Mouse (Mus musculus) forebrain, embryonic 16.5 days (tissue): Measurements from ENCODE around the gene Ciapin1. TPM values are rescaled to one million over a fixed set of nuclear protein-coding genes. Genes with fewer than 3 reads are reported as not detected.
"Not testable (repeated sequence)": the region's sequence is repeated elsewhere in the genome, so short reads cannot be mapped to it uniquely, and the experiment has no call there.

Experiments used
- ATAC-seq: fragments of 200-750 bp; cut with Nextera tagmentation; 2 replicates; pipeline ENCODE4 v1.8.0; 2017; ENCODE audit warnings: mild to moderate bottlenecking, moderate library complexity
- H3K27ac ChIP-seq: fragments of 300-500 bp; sonication (generic); 2 replicates; pipeline ENCODE4 v1.5.1; 2014; ENCODE audit warnings: low read length, control low read depth
- H3K27me3 ChIP-seq: fragments of 300-500 bp; sonication (generic); replicated peaks from 2 replicates; pipeline ENCODE4 v1.6.1; 2014; ENCODE audit warnings: low read length; ENCODE audit not compliant: control insufficient read depth, insufficient read depth
- H3K36me3 ChIP-seq: fragments of 300-500 bp; sonication (generic); 2 replicates; pipeline ENCODE4 v1.6.1; 2014; ENCODE audit not compliant: control insufficient read depth, insufficient read depth
- H3K4me1 ChIP-seq: fragments of 300-500 bp; sonication (generic); replicated peaks from 2 replicates; pipeline ENCODE4 v1.6.1; 2014; ENCODE audit warnings: low read length; ENCODE audit not compliant: control insufficient read depth, insufficient read depth
- H3K4me2 ChIP-seq: fragments of 300-500 bp; sonication (generic); 2 replicates; pipeline ENCODE4 v1.6.1; 2014; ENCODE audit warnings: mild to moderate bottlenecking, low read length, control low read depth
- H3K4me3 ChIP-seq: fragments of 300-500 bp; sonication (generic); replicated peaks from 2 replicates; pipeline ENCODE4 v1.5.1; 2014; ENCODE audit warnings: mild to moderate bottlenecking, low read length, control low read depth
- H3K9ac ChIP-seq: fragments of 300-500 bp; sonication (generic); replicated peaks from 2 replicates; pipeline ENCODE4 v1.6.1; 2014; ENCODE audit warnings: low read depth, low read length, control low read depth
- H3K9me3 ChIP-seq: fragments of 300-500 bp; sonication (generic); 2 replicates; pipeline ENCODE4 v1.6.1; 2016; ENCODE audit warnings: low read length; ENCODE audit not compliant: control insufficient read depth
- WGBS: fragments of 180-500 bp; shearing (Covaris S2); extraction: QIAGEN DNeasy Blood & Tissue Kit; methylation state at CpG from one replicate; pipeline ENCODE4 v1.1.7; 2014; 5-methylcytosine and 5-hydroxymethylcytosine counted together
- polyA plus RNA-seq: library from polyadenylated mRNA; unstranded; fragments of >200 nt; fragmentation: Nextera tagmentation; extraction: Ambion mirVana; gene quantifications from 2 replicates; pipeline ENCODE4 v1.2.1, GENCODE M21; 2015

Gene Ciapin1
- polyA plus RNA-seq, 1 experiment from 2014 or later, result 148 TPM

GRCm38 (mm10) chr8:94833901-94834405, 4.2 kb downstream of the Ciapin1 start:
- H3K27ac ChIP-seq, H3K4me2 ChIP-seq, ATAC-seq, H3K9me3 ChIP-seq, H3K4me3 ChIP-seq, H3K27me3 ChIP-seq, H3K9ac ChIP-seq, H3K36me3 ChIP-seq: not testable (repeated sequence)
- WGBS, result 83% methylated on average over 7 of the region's 7 CpGs
- peaks cover 19% of the 10 kb centered on the region for H3K4me1 ChIP-seq

DNA sequence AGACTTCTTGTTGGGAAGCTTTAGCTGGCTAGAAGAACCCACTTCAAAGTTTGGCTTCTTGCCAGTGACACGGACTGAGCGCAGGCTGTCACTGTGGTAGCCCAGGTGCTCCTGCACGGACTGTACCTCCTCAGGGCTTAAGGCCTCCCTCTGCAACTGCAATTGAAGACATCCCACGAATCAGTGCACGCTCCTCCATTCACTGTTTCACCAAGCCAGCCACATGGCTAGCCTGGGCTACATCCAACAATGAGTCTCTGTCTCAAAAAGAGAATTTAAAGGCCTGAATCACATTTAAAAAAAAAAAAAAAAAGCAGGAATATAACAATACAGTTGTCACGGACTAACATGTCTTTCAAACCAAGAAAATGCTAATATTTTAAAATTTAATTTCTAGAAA, 9.9 kb downstream of the Ciapin1 start:
- H3K9ac ChIP-seq, result no peak overlapping the region
- no peaks in the 10 kb centered on the region for H3K9me3 ChIP-seq
- peaks cover 27% of the 10 kb centered on the region for H3K36me3 ChIP-seq
- H3K4me1 ChIP-seq, result peaks cover 5% of the 10 kb centered on the region
- no peak overlapping the region for H3K4me2 ChIP-seq
- 87% methylated on average over 6 of the region's 6 CpGs for WGBS
- ATAC-seq, result no peak
- H3K4me3 ChIP-seq, result no peak overlapping the region
- no peak overlapping the region for H3K27ac ChIP-seq
- no peaks in the 10 kb centered on the region for H3K27me3 ChIP-seq

GRCm38 (mm10) chr8:94826210-94826609, 11.9 kb downstream of the Ciapin1 start:
- ATAC-seq, result no peak
- Histone ChIP-seq H3K27me3 (no peaks in the 10 kb centered on the region), H3K4me1 (no peaks in the 10 kb centered on the region), H3K4me2 (no peak overlapping the region), H3K9ac (no peak overlapping the region), H3K4me3 (no peak overlapping the region), H3K36me3 (peaks cover 26% of the 10 kb centered on the region), H3K27ac (no peak overlapping the region), H3K9me3 (no peaks in the 10 kb centered on the region)
- WGBS, result 93% methylated on average over 5 of the region's 5 CpGs

DNA sequence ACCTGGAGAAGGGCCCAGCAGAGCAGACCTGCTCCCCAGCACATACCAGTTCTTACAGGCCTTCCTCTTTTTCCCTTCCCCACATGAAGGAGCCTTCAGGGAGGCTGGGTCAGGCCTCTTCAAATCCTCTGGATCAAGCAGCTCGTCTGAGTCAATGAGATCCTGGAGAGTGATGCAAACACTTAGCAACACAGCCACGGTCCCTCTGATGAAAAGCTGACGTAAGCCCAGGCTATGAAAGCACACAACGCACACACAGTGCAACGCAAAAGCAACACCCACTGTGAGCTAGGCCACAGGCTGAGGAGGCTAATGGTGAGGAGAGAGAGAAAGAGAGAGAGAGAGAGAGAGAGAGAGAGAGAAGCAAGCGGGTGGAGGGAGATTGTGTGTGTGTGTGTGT, 13.0 kb downstream of the Ciapin1 start:
- no peak for ATAC-seq
- WGBS, result 85% methylated on average over 6 of the region's 6 CpGs
- no peak overlapping the region for H3K4me3 ChIP-seq

GRCm38 (mm10) chr8:94822637-94823560, 15.3 kb downstream of the Ciapin1 start:
- peaks cover 17% of the 10 kb centered on the region for H3K36me3 ChIP-seq
- WGBS, result 78% methylated on average over 23 of the region's 23 CpGs
- no peaks in the 10 kb centered on the region for H3K27me3 ChIP-seq
- no peaks in the 10 kb centered on the region for H3K4me1 ChIP-seq
- H3K9me3 ChIP-seq, result no peaks in the 10 kb centered on the region
- no peak overlapping the region for H3K9ac ChIP-seq
- H3K27ac ChIP-seq, result no peak overlapping the region
- H3K4me3 ChIP-seq, result no peak overlapping the region
- ATAC-seq, result peak; percentile 55; the same call in 1 of the 2 replicates
- no peak overlapping the region for H3K4me2 ChIP-seq

More for the DNA sequence above, 13.0 kb downstream of the Ciapin1 start:
- Histone ChIP-seq H3K9ac (no peak overlapping the region), H3K4me2 (no peak overlapping the region), H3K36me3 (peaks cover 23% of the 10 kb centered on the region), H3K4me1 (no peaks in the 10 kb centered on the region), H3K27ac (no peak overlapping the region), H3K9me3 (no peaks in the 10 kb centered on the region), H3K27me3 (no peaks in the 10 kb centered on the region)

DNA sequence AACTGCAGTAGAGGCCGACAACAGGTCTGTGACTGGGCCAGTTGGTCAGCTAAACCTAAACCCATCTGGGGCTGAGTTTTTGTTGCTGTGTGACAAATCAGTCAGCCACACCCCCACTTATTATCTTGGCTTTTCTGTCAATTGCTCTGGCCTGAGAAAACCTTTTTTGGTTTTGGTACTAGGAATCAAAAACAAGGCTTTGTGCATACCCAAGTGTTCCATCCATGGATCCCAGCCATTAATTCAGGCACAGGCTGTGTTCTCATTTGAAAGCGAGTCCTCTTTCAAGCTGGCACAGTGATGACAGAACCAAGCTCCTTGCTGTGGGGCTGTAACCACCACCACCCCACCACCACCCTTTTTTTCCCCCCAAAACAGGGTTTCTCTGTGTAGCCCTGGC, 16.8 kb downstream of the Ciapin1 start:
- Histone ChIP-seq H3K4me1 (no peaks in the 10 kb centered on the region), H3K36me3 (peaks cover 13% of the 10 kb centered on the region), H3K9ac (no peak overlapping the region), H3K4me2 (no peak overlapping the region), H3K27ac (no peak overlapping the region), H3K27me3 (no peaks in the 10 kb centered on the region), H3K4me3 (no peak overlapping the region), H3K9me3 (no peaks in the 10 kb centered on the region)
- no peak for ATAC-seq
- WGBS, result 70% methylated on average over 2 of the region's 2 CpGs

DNA sequence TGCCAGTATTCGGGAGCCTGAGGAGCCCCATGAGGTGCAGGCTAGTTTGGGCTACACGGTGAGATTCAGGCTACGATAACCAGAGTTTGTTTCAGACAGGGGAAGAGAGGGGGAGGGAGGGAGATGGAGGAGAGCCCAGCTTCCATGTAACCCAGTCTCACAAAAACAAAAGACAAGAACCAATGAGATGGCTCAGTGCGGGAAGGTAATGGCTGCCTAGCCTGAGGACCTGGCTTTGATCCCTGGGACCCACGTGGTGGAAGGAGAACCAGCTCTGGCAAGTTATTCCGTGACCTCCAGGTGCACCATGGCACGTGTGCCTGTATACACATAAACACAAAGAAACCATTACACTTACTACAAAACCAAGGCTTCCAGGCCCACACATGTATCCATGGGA, 17.6 kb downstream of the Ciapin1 start:
- ATAC-seq, result no peak
- Histone ChIP-seq H3K4me1 (no peaks in the 10 kb centered on the region), H3K9ac (no peak overlapping the region), H3K27ac (no peak overlapping the region), H3K9me3 (no peaks in the 10 kb centered on the region), H3K4me2 (no peak overlapping the region), H3K4me3 (no peak overlapping the region), H3K27me3 (no peaks in the 10 kb centered on the region), H3K36me3 (peaks cover 11% of the 10 kb centered on the region)
- WGBS, result 89% methylated on average over 7 of the region's 7 CpGs

- Histone ChIP-seq H3K36me3 (peaks cover 8% of the 10 kb centered on the region), H3K9me3 (no peaks in the 10 kb centered on the region), H3K4me1 (no peaks in the 10 kb centered on the region), H3K4me2 (no peak overlapping the region), H3K9ac (no peak overlapping the region), H3K4me3 (no peak overlapping the region), H3K27me3 (no peaks in the 10 kb centered on the region), H3K27ac (no peak overlapping the region)
- WGBS, result 91% methylated on average over 6 of the region's 6 CpGs
- no peak for ATAC-seq
These were observed 18.4 kb downstream of the Ciapin1 start for GRCm38 (mm10) chr8:94819671-94820179.

- Histone ChIP-seq H3K36me3 (no peaks in the 10 kb centered on the region; the same call in 1 of the 2 replicates), H3K9me3 (no peaks in the 10 kb centered on the region), H3K4me2 (no peak overlapping the region), H3K9ac (no peak overlapping the region), H3K4me3 (no peak overlapping the region), H3K27me3 (no peaks in the 10 kb centered on the region), H3K4me1 (no peaks in the 10 kb centered on the region), H3K27ac (no peak overlapping the region)
- ATAC-seq, result no peak
- WGBS, result 94% methylated on average over 11 of the region's 11 CpGs
These were observed 20.2 kb downstream of the Ciapin1 start for GRCm38 (mm10) chr8:94817933-94818332.
